Mouse (Mus musculus) liver, embryonic 14.5 days (tissue): ENCODE measurements around the gene Cyp4a32. TPM values are rescaled to one million over a fixed set of nuclear protein-coding genes. Genes with fewer than 3 reads are reported as not detected.
A peak's percentile ranks its signal among the peaks of the same experiment; 100 is the strongest.

Experiments
- ATAC-seq: fragments of 200-750 bp; cut with Nextera tagmentation; 2 replicates; pipeline ENCODE4 v1.8.0; 2017; ENCODE audit warnings: moderate number of reproducible peaks, mild to moderate bottlenecking, moderate library complexity; ENCODE audit not compliant: insufficient read depth
- DNase-seq, 3 experiments: peaks; one replicate each; pipeline ENCODE4 v3.0.0-alpha.2; 2012 to 2013; ENCODE audit warnings: low read depth in 3 of 3, low spot score in 3 of 3
- H3K27ac ChIP-seq: fragments of 300-500 bp; sonication (generic); 2 replicates; pipeline ENCODE4 v1.5.1; 2014; ENCODE audit warnings: moderate library complexity, mild to moderate bottlenecking, control low read depth, inconsistent platforms
- H3K27me3 ChIP-seq: fragments of 300-500 bp; sonication (generic); 2 replicates; pipeline ENCODE4 v1.6.1; 2014; ENCODE audit warnings: mild to moderate bottlenecking, low read length, moderate library complexity; ENCODE audit not compliant: control insufficient read depth, insufficient read depth
- H3K36me3 ChIP-seq: fragments of 300-500 bp; sonication (generic); replicated peaks from 2 replicates; pipeline ENCODE4 v1.6.1; 2014; ENCODE audit warnings: low read depth; ENCODE audit not compliant: control insufficient read depth, insufficient read depth
- H3K4me1 ChIP-seq, 2 experiments: fragments of 200-500 bp in 1 of 2; fragments of 300-500 bp in 1 of 2; sonication (generic) in 1 of 2; replicated peaks; 2 replicates each; pipeline ENCODE4 v1.6.1; 2012 to 2014; ENCODE audit warnings: antibody characterized with exemption in 1 of 2, inconsistent platforms in 1 of 2, low read length in 1 of 2; ENCODE audit not compliant: control insufficient read depth in 2 of 2, insufficient read depth in 2 of 2
- H3K4me2 ChIP-seq: fragments of 300-500 bp; sonication (generic); 2 replicates; pipeline ENCODE4 v1.6.1; 2014; ENCODE audit warnings: low read depth, mild to moderate bottlenecking, control low read depth, moderate library complexity
- H3K4me3 ChIP-seq, 2 experiments: fragments of 200-500 bp in 1 of 2; fragments of 300-500 bp in 1 of 2; sonication (generic) in 1 of 2; 2 replicates each; pipeline ENCODE4 v1.5.1; 2012 to 2014; ENCODE audit warnings: low read depth in 2 of 2, low read length in 2 of 2, mild to moderate bottlenecking in 2 of 2, control low read depth in 1 of 2, inconsistent platforms in 1 of 2, moderate library complexity in 1 of 2; ENCODE audit not compliant: insufficient read depth in 1 of 2
- H3K9ac ChIP-seq: fragments of 300-500 bp; sonication (generic); replicated peaks from 2 replicates; pipeline ENCODE4 v1.6.1; 2014; ENCODE audit warnings: mild to moderate bottlenecking, control low read depth, moderate library complexity
- H3K9me3 ChIP-seq: fragments of 300-500 bp; sonication (generic); 2 replicates; pipeline ENCODE4 v1.6.1; 2016; ENCODE audit warnings: low read length, mixed read lengths; ENCODE audit not compliant: control insufficient read depth
- CTCF ChIP-seq: IDR thresholded peaks from 2 replicates; pipeline ENCODE4 v1.5.1; 2016; ENCODE audit warnings: antibody characterized with exemption, low read depth, control low read depth
- EP300 ChIP-seq: IDR thresholded peaks from 2 replicates; pipeline ENCODE4 v1.6.1; 2016; ENCODE audit warnings: antibody characterized with exemption, low read depth
- WGBS: fragments of 180-500 bp; shearing (Covaris S2); extraction: QIAGEN DNeasy Blood & Tissue Kit; methylation state at CpG from one replicate; pipeline ENCODE4 v1.1.7; 2014; ENCODE audit not compliant: insufficient replicate concordance; 5-methylcytosine and 5-hydroxymethylcytosine counted together
- polyA plus RNA-seq, 2 experiments: library from polyadenylated mRNA; depleted of rRNA in 1 of 2; stranded (reverse) in 1 of 2; unstranded in 1 of 2; fragments of >200 nt; fragmentation: Nextera tagmentation in 1 of 2; extraction: Ambion mirVana in 1 of 2; gene quantifications; 2 replicates each; pipeline versions ENCODE4 v1.2.1 to v1.2.3; 2012 to 2014

Cyp4a32 gene
- polyA plus RNA-seq, 2 experiments, result not detected

DNA sequence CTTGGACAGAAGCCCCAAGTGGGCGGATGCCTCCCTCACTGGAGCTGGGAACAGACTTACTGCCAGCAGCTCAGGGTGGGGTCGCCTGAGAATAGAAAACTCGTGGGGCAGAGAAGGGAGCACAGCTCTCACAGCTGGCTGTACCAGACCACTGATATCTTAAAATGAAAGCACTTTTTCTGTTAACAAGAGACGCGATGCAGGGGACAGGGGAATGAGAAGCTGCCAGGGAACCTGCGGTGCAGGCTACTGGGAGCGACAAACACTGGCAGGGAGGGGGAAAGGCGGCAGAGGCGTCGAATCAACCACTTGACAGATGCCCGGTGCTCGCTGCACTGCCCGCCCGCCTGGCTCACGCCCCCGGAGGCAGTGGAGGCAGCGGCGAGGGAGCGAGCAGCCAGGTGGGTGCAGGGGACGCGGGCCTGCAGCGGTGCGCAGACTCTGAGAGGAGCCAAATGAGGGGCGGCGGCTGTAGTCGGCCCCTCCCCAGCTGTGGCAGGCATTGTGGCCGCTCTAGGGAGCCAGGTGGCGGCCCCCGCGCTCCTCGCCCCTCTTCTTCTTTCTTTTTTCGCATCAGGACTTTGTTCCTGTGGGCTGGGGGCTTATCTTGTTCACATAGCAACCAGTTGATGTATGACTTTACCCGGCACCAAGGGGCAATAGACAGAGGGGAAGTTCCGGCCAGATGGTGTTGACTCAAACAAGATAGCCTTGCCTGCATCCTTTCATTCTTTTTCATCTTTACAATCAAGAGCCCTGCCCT, 56.5 kb downstream of the Cyp4a32 start:
- H3K9ac ChIP-seq, result peak overlapping the region; percentile 31
- H3K27me3 ChIP-seq, result no peaks in the 10 kb centered on the region
- peak overlapping the region; percentile 32 to 43; a peak in 3 of 4 replicates for H3K4me3 ChIP-seq
- ATAC-seq, result peak; percentile 51; the same call in 1 of the 2 replicates
- DNase-seq, result no peak
- H3K36me3 ChIP-seq, result no peaks in the 10 kb centered on the region
- no peaks in the 10 kb centered on the region; a peak in 1 of 4 replicates for H3K4me1 ChIP-seq
- H3K4me2 ChIP-seq, result peak overlapping the region; percentile 70
- no peaks in the 10 kb centered on the region for H3K9me3 ChIP-seq
- no peak overlapping the region for H3K27ac ChIP-seq
- no peak for TF ChIP-seq EP300
- 1% methylated on average over 29 of the region's 34 CpGs for WGBS

DNA sequence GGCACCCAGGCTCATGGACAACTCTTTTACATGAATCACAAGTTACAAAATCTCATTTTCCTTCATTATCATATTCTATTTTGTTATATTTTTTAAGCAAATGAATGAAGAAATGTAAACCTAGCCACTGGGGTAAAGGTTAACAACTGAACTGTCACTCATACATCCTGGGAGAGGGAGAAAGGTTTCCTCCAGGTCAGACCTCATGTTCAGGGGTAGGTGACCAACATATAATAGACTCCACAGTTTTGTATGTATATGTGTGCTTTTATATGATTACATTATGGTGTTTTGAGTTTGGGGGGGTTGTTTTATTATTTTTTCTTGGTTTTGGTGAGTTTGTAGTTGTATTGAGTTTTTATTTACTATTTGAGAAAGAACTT, 57.1 kb downstream of the Cyp4a32 start:
- Histone ChIP-seq H3K4me3 (no peak overlapping the region), H3K9me3 (no peaks in the 10 kb centered on the region), H3K27ac (no peak overlapping the region), H3K27me3 (no peaks in the 10 kb centered on the region), H3K36me3 (no peaks in the 10 kb centered on the region), H3K4me1 (no peaks in the 10 kb centered on the region; a peak in 1 of 4 replicates), H3K9ac (no peak overlapping the region), H3K4me2 (no peak overlapping the region)
- TF ChIP-seq EP300 (no peak), CTCF (no peak)
- no peak for DNase-seq
- ATAC-seq, result no peak

DNA sequence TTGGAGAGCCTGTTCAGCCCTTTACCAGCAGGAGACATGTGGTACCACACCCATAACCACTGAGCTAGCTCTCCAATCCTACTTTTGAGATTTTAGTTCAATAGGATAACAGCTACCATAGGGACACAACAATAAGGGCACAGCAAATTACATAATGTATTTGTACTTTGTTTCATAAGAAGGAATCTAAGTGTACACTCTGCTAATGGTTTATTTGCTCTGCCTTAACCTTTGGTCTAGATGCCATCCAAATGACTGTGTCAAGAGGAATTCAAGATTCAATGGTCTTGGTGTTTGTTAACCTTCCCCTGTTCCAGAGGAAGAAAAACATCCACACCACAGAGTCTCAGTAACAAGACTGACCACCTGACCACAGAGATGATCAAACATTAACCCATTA, 58.4 kb downstream of the Cyp4a32 start:
- ATAC-seq (no peak), DNase-seq (no peak)
- Histone ChIP-seq H3K9ac (no peak overlapping the region), H3K4me2 (no peak overlapping the region), H3K4me3 (no peak overlapping the region), H3K36me3 (no peaks in the 10 kb centered on the region), H3K4me1 (no peaks in the 10 kb centered on the region; a peak in 1 of 4 replicates), H3K27ac (no peak overlapping the region), H3K9me3 (no peaks in the 10 kb centered on the region), H3K27me3 (no peaks in the 10 kb centered on the region)
- no peak for TF ChIP-seq EP300
- TF ChIP-seq CTCF, result no peak

Other genes with a start within 250 kb of the Cyp4a32 start
- gene Cyp4a12b, start 189.3 kb upstream of the Cyp4a32 start, polyA plus RNA-seq (2012; rRNA removed), result not detected in 2 replicates
- gene Cyp4a12b, start 189.3 kb upstream of the Cyp4a32 start, polyA plus RNA-seq (2014; fragmentation: Nextera tagmentation; extraction: Ambion mirVana), result not detected in 2 replicates
- gene Cyp4a30b, start 148.4 kb upstream of the Cyp4a32 start, polyA plus RNA-seq (2012; rRNA removed), result not detected in 2 replicates
- gene Cyp4a30b, start 148.4 kb upstream of the Cyp4a32 start, polyA plus RNA-seq (2014; fragmentation: Nextera tagmentation; extraction: Ambion mirVana), result not detected in 2 replicates
- gene Cyp4a14, start 104.8 kb upstream of the Cyp4a32 start, polyA plus RNA-seq (2012; rRNA removed), result 0.04 TPM in 1 of 2 replicates, not detected in the other
- gene Cyp4a14, start 104.8 kb upstream of the Cyp4a32 start, polyA plus RNA-seq (2014; fragmentation: Nextera tagmentation; extraction: Ambion mirVana), result not detected in 2 replicates
- gene Cyp4a10, start 82.7 kb upstream of the Cyp4a32 start, polyA plus RNA-seq (2012; rRNA removed), result 0.04 TPM in 1 of 2 replicates, not detected in the other
- not detected in 2 replicates for gene Cyp4a10, start 82.7 kb upstream of the Cyp4a32 start, polyA plus RNA-seq (2014; fragmentation: Nextera tagmentation; extraction: Ambion mirVana)
- 0.06 and 0.34 TPM in 2 replicates for gene Cyp4a31, start 37.3 kb upstream of the Cyp4a32 start, polyA plus RNA-seq (2012; rRNA removed)
- gene Cyp4a31, start 37.3 kb upstream of the Cyp4a32 start, polyA plus RNA-seq (2014; fragmentation: Nextera tagmentation; extraction: Ambion mirVana), result 0.04 and 0.16 TPM in 2 replicates
- gene Cyp4b1, start 46.8 kb downstream of the Cyp4a32 start, polyA plus RNA-seq (2012; rRNA removed), result 1.1 TPM in 2 replicates
- 1.6 and 2.2 TPM in 2 replicates for gene Cyp4b1, start 46.8 kb downstream of the Cyp4a32 start, polyA plus RNA-seq (2014; fragmentation: Nextera tagmentation; extraction: Ambion mirVana)
- gene Efcab14, start 136.8 kb downstream of the Cyp4a32 start, polyA plus RNA-seq (2012; rRNA removed), result 6.0 and 6.9 TPM in 2 replicates
- 12.0 and 12.6 TPM in 2 replicates for gene Efcab14, start 136.8 kb downstream of the Cyp4a32 start, polyA plus RNA-seq (2014; fragmentation: Nextera tagmentation; extraction: Ambion mirVana)
- 0.07 TPM in 1 of 2 replicates, not detected in the other for gene Tex38, start 180.0 kb downstream of the Cyp4a32 start, polyA plus RNA-seq (2012; rRNA removed)
- gene Tex38, start 180.0 kb downstream of the Cyp4a32 start, polyA plus RNA-seq (2014; fragmentation: Nextera tagmentation; extraction: Ambion mirVana), result not detected in 2 replicates
- gene Atpaf1, start 183.8 kb downstream of the Cyp4a32 start, polyA plus RNA-seq (2012; rRNA removed), result 5.5 and 8.5 TPM in 2 replicates
- gene Atpaf1, start 183.8 kb downstream of the Cyp4a32 start, polyA plus RNA-seq (2014; fragmentation: Nextera tagmentation; extraction: Ambion mirVana), result 15.0 and 22.0 TPM in 2 replicates
- gene Mob3c, start 227.1 kb downstream of the Cyp4a32 start, polyA plus RNA-seq (2012; rRNA removed), result 3.6 and 5.6 TPM in 2 replicates
- gene Mob3c, start 227.1 kb downstream of the Cyp4a32 start, polyA plus RNA-seq (2014; fragmentation: Nextera tagmentation; extraction: Ambion mirVana), result 4.2 and 5.0 TPM in 2 replicates
- gene Mknk1, start 238.2 kb downstream of the Cyp4a32 start, polyA plus RNA-seq (2012; rRNA removed), result 29.1 and 34.8 TPM in 2 replicates
- 21.3 and 24.7 TPM in 2 replicates for gene Mknk1, start 238.2 kb downstream of the Cyp4a32 start, polyA plus RNA-seq (2014; fragmentation: Nextera tagmentation; extraction: Ambion mirVana)